Mouse (Mus musculus): ENCODE data around the gene Ipcef1. TPM values are rescaled to one million over a fixed set of nuclear protein-coding genes. Genes with fewer than 3 reads are reported as not detected.

Ipcef1 gene
- total RNA-seq, 4 experiments from 2014 or later = 0.16 to 0.46 (median 0.33) TPM; not detected in 1

GRCm38 (mm10) chr10:6968334-6968733 lies 83.9 kb downstream of the Ipcef1 start:
- no peak for DNase-seq (ENCODE audit: low spot score)

- DNase-seq (ENCODE audit: low spot score) = no peak
Observed at GRCm38 (mm10) chr10:6967588-6968242, 84.6 kb downstream of the Ipcef1 start.

- no peak for DNase-seq (ENCODE audit: low spot score)
Observed at GRCm38 (mm10) chr10:6958791-6959190, 93.5 kb downstream of the Ipcef1 start.

GRCm38 (mm10) chr10:6956357-6956756 lies 95.9 kb downstream of the Ipcef1 start:
- DNase-seq (ENCODE audit: low spot score) = no peak

- DNase-seq (ENCODE audit: low spot score) = no peak
Observed at GRCm38 (mm10) chr10:6954533-6954932, 97.7 kb downstream of the Ipcef1 start.

GRCm38 (mm10) chr10:6953115-6953514 lies 99.2 kb downstream of the Ipcef1 start:
- DNase-seq (ENCODE audit: low spot score) = no peak

GRCm38 (mm10) chr10:6936671-6937425 lies 115.4 kb downstream of the Ipcef1 start:
- DNase-seq (ENCODE audit: low spot score) = no peak

GRCm38 (mm10) chr10:6934776-6935175 lies 117.5 kb downstream of the Ipcef1 start:
- DNase-seq (ENCODE audit: low spot score) = no peak

- DNase-seq (ENCODE audit: low spot score) = no peak
Observed at GRCm38 (mm10) chr10:6930889-6931288, 121.4 kb downstream of the Ipcef1 start.

- no peak for DNase-seq (ENCODE audit: low spot score)
Observed at GRCm38 (mm10) chr10:6930398-6930797, 121.9 kb downstream of the Ipcef1 start.

GRCm38 (mm10) chr10:6928905-6929304 lies 123.4 kb downstream of the Ipcef1 start:
- DNase-seq (ENCODE audit: low spot score) = no peak

- no peak for DNase-seq (ENCODE audit: low spot score)
Observed at GRCm38 (mm10) chr10:6927600-6928223, 124.6 kb downstream of the Ipcef1 start.

- DNase-seq (ENCODE audit: low spot score) = no peak
Observed at GRCm38 (mm10) chr10:6926724-6927123, 125.6 kb downstream of the Ipcef1 start.

GRCm38 (mm10) chr10:6916545-6917257 lies 135.6 kb downstream of the Ipcef1 start:
- peak; percentile 9 for DNase-seq (ENCODE audit: low spot score)

- no peak for DNase-seq (ENCODE audit: low spot score)
Observed at GRCm38 (mm10) chr10:6915991-6916390, 136.3 kb downstream of the Ipcef1 start.

- DNase-seq (ENCODE audit: low spot score) = no peak
Observed at GRCm38 (mm10) chr10:6909763-6910162, 142.5 kb downstream of the Ipcef1 start.

- no peak for DNase-seq (ENCODE audit: low spot score)
Observed at GRCm38 (mm10) chr10:6901819-6902393, 150.4 kb downstream of the Ipcef1 start.

- DNase-seq (ENCODE audit: low spot score) = no peak
Observed at GRCm38 (mm10) chr10:6900126-6900525, 152.2 kb downstream of the Ipcef1 start.

- no peak for DNase-seq (ENCODE audit: low spot score)
Observed at GRCm38 (mm10) chr10:6896659-6897303, 155.5 kb downstream of the Ipcef1 start.

- DNase-seq (ENCODE audit: low spot score) = no peak
Observed at GRCm38 (mm10) chr10:6895796-6896195, 156.5 kb downstream of the Ipcef1 start.

GRCm38 (mm10) chr10:6890348-6891009 lies 161.8 kb downstream of the Ipcef1 start:
- no peak for DNase-seq (ENCODE audit: low spot score)
